Mouse (Mus musculus): ENCODE measurements around the gene Foxd1. TPM values are rescaled to one million over a fixed set of nuclear protein-coding genes. Genes with fewer than 3 reads are reported as not detected.

Gene Foxd1
- total RNA-seq, 4 experiments from 2014 or later = 0.96 to 1.8 (median 1.4) TPM

- DNase-seq = no peak
Observed at GRCm38 (mm10) chr13:98355559-98356111, 1.6 kb downstream of the Foxd1 start.

DNA sequence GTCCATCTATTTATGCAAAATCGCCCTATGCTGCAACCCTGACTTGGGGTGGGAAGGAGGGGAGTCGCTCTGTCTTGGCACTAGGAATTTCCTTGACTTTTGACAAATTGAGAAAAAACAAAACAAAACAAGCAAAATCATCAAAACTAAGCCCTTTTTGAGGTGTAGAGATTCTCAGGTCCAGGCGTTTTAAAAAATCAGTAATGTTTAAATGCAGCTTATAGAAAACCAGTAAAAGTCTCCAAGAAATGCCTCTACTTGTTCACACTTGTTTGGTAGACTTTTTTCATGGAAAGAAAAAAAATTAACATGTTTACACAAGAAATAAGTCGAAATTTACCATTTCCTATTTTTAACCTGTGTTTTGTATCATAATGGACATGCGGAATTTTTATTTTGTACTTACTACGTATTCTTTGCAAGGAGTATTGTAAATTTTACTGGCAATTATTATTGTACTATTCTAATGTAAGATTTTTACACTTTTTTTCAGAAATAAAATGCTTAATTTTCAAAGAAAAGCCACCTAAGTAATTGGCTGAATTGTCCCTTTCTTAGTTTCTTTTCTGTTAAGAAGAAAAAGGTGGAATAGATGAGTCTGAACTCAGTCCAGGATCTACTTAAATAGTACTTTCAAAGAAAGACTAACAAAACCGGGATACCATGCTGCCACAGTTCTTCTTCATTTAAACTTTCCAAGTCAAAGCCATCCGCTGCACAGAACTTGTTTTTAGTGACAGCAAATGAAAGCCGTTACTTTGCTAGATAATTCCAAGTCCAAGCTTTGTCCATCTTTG is 2.3 kb downstream of the Foxd1 start:
- no peak for DNase-seq

GRCm38 (mm10) chr13:98356973-98357425 is 3.0 kb downstream of the Foxd1 start:
- no peak for DNase-seq

GRCm38 (mm10) chr13:98357433-98358423 is 3.7 kb downstream of the Foxd1 start:
- no peak for DNase-seq

DNA sequence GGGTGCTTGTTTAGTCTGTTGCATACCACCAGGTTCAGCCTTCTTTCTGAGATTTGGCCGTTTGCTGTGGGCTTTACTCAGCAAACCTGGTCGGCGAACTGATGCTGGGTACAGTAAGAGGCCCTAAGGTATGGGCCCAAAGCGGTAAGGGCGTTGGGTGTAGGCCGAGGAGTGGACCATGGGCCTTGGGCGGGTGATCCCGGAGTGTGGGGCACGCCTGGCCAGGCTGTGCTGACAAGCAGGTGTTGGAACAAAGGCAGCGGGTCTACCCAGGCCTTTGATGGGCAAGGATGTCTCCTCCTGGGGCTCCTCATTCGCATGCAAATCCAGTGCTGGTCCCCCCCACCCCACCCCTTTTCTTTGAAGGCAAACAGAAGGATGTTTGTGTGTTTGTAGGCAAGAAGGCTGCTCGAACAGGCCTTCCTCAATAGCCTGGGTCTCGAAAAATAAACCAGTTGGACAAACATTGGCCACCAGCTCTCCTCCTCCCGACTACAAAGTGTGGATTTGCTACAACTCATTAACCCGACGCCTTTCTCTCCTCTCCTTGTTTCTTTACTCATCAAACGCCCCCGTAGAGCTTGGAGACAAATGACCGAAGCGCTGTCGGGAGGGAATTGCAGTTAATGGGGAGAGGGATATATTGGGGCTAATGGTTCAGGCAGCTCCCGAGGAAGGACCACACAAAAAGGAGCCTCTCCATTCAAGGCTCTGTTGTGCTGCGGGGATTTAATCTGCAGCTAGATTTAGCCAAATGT is 4.6 kb downstream of the Foxd1 start:
- DNase-seq = no peak

GRCm38 (mm10) chr13:98359337-98359736 is 5.3 kb downstream of the Foxd1 start:
- DNase-seq = no peak

GRCm38 (mm10) chr13:98360391-98360790 is 6.3 kb downstream of the Foxd1 start:
- DNase-seq = no peak

DNA sequence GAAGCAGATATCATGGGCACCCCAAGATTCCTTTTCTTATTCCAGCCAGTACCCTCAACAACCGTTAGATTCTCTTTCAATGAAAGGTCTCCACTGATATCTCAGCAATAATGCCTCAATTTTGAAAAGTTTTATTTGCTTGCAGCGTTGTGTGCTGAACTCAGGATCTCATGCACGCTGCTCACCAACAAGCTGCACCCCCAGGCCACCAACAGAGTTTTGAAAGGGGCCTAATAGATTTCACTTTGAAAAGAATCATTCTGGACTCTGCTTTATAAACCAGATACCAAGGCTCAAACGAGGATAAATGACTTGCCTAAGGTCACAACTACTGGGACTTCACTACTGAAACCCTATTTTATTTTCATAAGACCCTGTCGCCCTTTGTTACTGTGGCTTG is 7.1 kb downstream of the Foxd1 start:
- DNase-seq = no peak

DNA sequence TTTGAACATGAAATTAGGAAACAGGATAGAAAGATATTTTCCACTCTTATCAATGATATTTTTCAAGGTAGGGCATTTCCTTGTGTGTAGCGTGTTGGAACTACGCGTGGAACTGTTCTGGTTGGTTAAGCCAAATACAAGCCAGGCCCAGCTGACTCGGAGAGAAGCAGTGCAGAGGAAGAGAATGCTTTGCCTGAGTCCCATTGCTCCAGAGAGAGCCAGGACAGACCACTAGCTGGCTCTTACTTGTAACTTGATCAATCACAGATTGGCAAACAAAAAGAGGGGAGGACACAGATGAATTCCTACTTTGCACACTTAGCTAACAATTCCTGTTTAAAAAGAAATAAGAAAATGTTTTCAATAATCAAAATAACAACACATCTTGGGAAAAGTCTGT is 9.0 kb downstream of the Foxd1 start:
- DNase-seq = no peak

- DNase-seq = no peak
Observed at GRCm38 (mm10) chr13:98365081-98365480, 11.0 kb downstream of the Foxd1 start.

DNA sequence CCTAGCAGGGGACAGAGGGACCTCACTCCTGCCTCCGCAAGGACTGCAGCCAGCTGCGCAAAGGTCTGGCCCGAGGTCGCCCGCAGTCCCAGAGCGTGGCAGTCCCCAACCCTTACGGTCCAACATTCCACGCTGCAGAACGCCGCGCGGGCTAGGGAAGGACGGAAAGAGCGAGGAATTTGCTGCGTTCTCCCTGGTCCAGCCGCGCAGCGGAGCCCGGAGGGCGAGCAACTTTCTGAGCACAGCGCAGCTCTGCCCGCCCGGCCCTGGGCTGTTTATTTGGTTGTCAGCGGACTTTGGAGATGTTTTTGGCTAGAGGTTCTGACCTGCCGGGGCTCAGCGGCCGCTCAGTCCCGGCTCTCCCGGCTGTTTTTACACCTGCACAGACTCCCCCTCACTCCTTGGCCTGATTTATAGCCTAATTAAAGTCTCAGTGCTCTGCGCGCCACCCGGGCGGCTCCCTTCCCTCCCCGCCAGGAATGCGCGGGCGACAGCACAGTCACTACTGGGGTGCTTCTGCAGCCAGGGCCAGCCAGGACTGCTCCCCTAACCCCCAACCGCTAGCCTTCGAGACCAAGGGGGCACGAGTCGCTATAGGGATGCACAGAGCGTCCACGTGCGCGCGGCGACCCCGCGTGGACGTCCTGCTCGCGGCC is 11.9 kb downstream of the Foxd1 start:
- no peak for DNase-seq

DNA sequence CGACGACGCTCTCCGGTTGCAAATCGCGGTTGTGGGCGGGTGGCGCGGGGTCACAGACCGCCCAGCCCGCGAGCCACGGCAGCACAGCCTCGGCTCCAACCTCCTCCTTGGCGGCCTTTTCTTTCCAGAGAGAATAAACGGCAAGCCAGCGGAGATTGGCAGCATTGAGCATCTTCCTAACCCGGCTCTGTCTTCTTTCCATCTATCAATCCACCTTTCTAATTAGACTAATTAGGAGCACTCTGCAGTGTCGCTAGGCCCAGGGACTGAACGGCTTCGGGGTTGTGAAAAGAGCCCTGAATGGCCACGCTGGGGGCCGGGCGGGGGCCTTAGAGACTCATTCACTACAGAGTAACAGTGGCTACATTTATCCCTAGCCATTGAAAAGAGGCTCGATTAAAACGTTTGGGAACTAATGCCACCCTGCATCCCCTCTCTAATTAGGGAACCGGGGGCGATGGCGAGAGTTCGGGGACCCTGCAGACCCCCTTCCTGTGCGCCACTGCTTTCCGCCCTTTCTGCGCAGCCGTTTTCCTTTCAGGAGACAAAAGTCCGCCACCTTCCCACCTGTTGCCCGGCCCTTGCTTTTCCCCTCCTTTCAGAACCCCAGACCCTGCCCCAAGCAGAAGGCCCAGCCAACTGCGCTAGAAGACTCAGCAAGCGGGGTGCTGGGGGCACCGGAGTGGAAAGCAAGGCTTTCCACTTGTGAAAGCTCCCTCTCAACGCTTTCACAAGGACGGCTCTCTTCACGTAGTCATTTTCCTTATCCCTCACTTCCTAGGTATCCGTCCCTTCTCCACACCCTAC is 12.6 kb downstream of the Foxd1 start:
- DNase-seq = no peak

DNA sequence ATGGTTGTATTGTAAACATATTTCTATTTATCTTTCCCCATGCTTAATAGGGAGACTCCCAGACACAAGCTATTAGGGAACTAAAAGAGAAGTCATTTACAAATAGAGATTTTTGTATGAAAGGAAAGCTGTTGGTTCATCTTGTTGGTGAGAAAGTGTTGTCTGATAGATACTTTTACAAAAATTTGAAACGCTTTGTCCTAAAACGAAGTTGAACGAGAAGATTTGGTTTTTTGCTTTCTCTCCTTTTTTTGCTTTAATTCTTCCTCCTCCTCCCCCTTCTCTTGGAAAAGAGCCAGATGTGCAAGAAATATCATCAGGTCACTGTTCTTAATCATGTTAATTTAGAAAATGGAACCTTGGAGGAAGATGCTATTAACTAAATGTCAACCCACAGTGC is 13.6 kb downstream of the Foxd1 start:
- DNase-seq = no peak

DNA sequence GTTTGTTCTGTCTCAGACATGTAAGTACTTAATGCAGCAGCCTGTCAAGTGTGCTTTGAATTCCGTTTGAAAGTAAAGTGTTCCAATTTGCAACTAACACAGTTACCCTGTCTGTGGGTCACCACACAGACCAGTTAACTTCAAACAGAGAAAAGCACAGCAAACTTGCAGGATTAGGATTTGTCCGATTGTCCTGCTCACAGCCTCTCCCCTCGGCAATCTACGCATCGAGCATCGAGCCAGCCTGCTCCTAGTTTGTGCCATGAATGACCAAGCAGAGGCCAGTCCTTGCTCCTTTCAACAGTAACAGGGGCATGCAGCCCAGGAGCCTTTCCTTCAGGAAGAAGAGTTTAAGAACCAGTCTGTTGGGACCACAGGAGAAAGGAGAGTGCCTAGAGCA is 15.0 kb downstream of the Foxd1 start:
- DNase-seq = no peak

GRCm38 (mm10) chr13:98374560-98374959 is 20.5 kb downstream of the Foxd1 start:
- no peak for DNase-seq

DNA sequence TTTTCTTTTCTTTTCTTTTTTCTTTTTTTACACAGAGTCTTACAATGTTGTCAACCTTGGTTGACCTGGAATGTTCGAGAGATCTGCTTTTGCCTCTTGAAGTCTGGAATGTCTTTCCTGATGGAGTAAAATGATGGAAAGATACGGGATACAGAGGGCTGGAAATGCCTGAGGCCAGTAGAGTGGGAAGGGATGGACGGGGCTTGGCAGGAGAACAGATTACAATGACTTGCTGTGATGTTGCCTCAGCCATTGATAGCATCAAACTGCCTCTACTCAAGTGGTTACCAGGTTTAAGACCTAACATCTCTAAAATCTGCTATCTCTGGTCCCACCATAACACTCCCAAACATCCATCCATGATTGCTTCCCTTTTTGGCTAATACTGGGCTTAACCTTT is 20.9 kb downstream of the Foxd1 start:
- DNase-seq = no peak

DNA sequence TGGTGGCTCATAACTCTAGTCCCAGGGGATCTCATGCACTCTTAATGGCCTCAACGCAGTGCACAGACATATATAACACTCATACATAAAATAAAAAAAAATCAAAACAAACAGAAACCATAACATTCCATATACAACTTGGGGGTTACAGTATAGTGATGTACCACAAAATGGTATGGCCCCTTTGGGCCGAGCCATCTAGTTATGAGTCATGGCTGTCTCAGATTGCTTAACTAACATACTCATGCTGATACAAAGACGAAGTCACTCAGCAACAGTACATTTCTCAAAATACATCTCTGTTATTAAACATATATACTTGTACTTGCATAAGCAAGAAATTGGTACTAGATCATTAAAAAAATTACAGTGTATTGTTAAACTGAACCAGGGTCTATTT is 23.7 kb downstream of the Foxd1 start:
- no peak for DNase-seq

DNA sequence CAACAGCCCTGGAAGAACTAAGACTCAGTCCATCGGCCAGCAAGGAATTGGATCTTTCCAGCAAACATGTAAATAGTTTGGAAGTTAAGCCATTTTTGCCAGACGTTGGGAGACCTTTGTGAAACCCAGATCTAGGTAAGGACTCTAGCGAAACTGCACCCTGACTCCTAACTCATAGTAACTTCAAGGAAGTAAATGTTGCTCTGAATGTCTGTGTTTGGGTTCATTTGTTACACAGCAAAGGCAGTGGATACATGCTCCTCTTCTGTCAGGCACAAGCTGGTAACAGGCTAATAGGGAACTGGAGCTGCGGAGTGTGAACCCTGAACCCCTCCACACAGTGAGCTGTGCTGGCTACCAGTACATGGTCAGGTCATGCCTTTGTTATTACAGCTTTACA is 28.7 kb downstream of the Foxd1 start:
- no peak for DNase-seq

DNA sequence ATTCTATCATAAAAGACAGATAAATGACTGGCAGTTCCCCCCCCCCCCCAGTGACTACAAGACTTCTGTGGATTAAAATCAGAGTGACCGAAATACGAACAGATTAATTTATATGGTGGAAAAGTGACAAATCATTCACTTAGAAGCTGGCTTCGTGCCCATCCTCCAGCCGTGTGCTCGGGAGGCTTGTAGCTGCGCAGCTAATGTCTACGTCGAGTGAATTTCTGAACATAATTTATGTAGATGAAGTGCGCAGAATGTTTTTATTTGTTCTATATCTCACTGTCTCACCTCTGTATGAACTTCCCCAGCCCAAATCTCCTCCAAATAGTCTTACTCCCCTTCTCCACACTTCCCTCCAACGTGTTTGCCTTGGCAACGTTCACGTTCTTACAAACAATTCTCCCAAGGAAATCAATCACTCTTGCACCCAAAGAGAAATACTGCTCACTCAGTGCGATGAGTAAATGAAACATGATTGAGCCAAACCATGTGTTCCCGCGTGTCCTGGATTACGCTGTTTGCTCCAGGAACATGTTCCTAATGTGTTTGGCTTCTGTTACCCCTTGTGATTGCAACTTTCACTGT is 30.0 kb downstream of the Foxd1 start:
- no peak for DNase-seq

- DNase-seq = no peak
Observed at GRCm38 (mm10) chr13:98385877-98386276, 31.8 kb downstream of the Foxd1 start.

DNA sequence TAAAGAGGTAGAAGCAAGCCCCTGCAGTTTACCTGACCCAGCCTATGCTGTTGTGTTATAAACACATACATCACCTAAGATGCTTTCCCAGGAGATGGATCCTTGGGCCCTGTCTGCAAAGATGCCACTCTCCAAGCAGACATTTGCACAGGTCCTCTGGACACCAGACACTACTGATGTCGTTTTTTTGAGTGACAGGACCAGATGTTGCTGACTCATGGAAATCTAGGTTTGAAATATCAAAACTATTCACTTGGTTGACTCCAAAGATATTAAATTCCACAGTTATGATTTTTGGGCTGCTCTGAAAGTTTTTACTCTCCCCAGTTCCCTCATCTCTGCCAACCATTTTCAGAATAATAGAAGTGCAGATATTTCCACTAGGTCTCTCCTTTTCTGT is 35.0 kb downstream of the Foxd1 start:
- no peak for DNase-seq
